18 mouse cellular contexts compared by ENCODE assay signal in the genomic region with DNA sequence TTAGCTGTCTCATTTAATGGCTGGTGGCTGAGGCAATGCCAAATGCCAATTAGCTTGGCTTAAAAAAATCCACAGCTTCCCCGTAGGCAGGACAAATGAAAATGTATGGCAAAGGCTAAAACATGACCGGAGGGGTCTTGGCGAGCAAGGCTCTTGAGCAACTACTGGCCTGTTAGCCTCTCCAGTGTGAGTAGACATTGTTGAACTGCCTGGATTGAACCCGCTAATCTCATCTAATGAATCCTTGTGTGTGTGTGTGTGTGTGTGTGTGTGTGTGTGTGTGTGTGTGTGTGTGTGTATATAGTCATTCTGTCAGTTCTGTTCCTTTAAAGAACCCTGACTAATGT. TPM values are rescaled to one million over a fixed set of nuclear protein-coding genes. Genes with fewer than 3 reads are reported as not detected.
DNase-seq lines count a peak whose midpoint lies in the region; ATAC-seq lines count a peak whose summit lies in the region.
"Had no signal": no experiment of that assay in that cellular context is flagged by ENCODE, and none has a peak within 500 bp of the region (broad histone marks: within the 10 kb centered on the region; RNA-seq: fewer than 3 reads in every experiment).

No protein-coding gene starts in this region.

- 49% methylated on average over 4 of the region's 4 CpGs for WGBS in lung, embryonic 16.5 days
- WGBS in forebrain, embryonic 14.5 days = 28% methylated on average over 4 of the region's 4 CpGs
- WGBS in hindbrain, embryonic 16.5 days = 44% methylated on average over 4 of the region's 4 CpGs

- no peak overlapping the region for H3K4me2 ChIP-seq in lung, embryonic 16.5 days (ENCODE audit: low read depth, low read length)
- no peak overlapping the region for H3K4me2 ChIP-seq in forebrain, embryonic 14.5 days (ENCODE audit: low read length)
- no peak overlapping the region for H3K4me2 ChIP-seq in hindbrain, embryonic 16.5 days (ENCODE audit: low read length)
- H3K4me2 ChIP-seq: limb, embryonic 13.5 days had no signal

- no peak overlapping the region for H3K9ac ChIP-seq in lung, embryonic 16.5 days (ENCODE audit: low read length)
- no peak overlapping the region for H3K9ac ChIP-seq in forebrain, embryonic 14.5 days (ENCODE audit: low read length)
- no peak overlapping the region for H3K9ac ChIP-seq in hindbrain, embryonic 16.5 days (ENCODE audit: low read depth, low read length)
- H3K9ac ChIP-seq: limb, embryonic 13.5 days had no signal

- no peak for DNase-seq in lung, postnatal 14 days
- DNase-seq in forebrain, embryonic 14.5 days (ENCODE audit: low spot score) = peak; percentile 85
- DNase-seq in retina, postnatal 1 day = peak; percentile 57
- DNase-seq in c-Kit-positive CD71-positive TER-119-positive erythroid progenitor cells, embryonic 14.5 days (ENCODE audit: low spot score) = no peak
- DNase-seq: cerebellum, adult 2 months; gastrocnemius, postnatal 10 days; heart, postnatal 4 days; kidney, postnatal 36 days; layer of hippocampus, postnatal 36 days; lung, postnatal 4 days; thymus, adult 2 months had no signal

- no peaks in the 10 kb centered on the region for H3K36me3 ChIP-seq in lung, embryonic 16.5 days (ENCODE audit: control insufficient read depth, insufficient read depth, low read length)
- no peaks in the 10 kb centered on the region for H3K36me3 ChIP-seq in forebrain, embryonic 14.5 days (ENCODE audit: control insufficient read depth, insufficient read depth, low read length)
- H3K36me3 ChIP-seq in hindbrain, embryonic 16.5 days (ENCODE audit: control insufficient read depth, insufficient read depth, low read length) = no peaks in the 10 kb centered on the region
- H3K36me3 ChIP-seq: heart, embryonic 10.5 days; limb, embryonic 13.5 days had no signal

- H3K27ac ChIP-seq in lung, embryonic 16.5 days (ENCODE audit: low read length) = no peak overlapping the region
- H3K27ac ChIP-seq in forebrain, embryonic 14.5 days (ENCODE audit: low read depth, low read length) = no peak overlapping the region
- peak overlapping the region; percentile 23; the same call in 1 of the 2 replicates for H3K27ac ChIP-seq in hindbrain, embryonic 16.5 days (ENCODE audit: low read depth, low read length)
- H3K27ac ChIP-seq: heart, embryonic 10.5 days; limb, embryonic 13.5 days had no signal

- H3K9me3 ChIP-seq in lung, embryonic 16.5 days (ENCODE audit: control insufficient read depth, low read length) = no peaks in the 10 kb centered on the region
- H3K9me3 ChIP-seq in forebrain, embryonic 14.5 days (replicated peaks; ENCODE audit: control insufficient read depth, low read length) = no peaks in the 10 kb centered on the region
- no peaks in the 10 kb centered on the region for H3K9me3 ChIP-seq in hindbrain, embryonic 16.5 days (ENCODE audit: control insufficient read depth, low read length)
- H3K9me3 ChIP-seq: heart, embryonic 10.5 days; limb, embryonic 13.5 days had no signal

- ATAC-seq in lung, embryonic 16.5 days (ENCODE audit: low read depth) = peak; percentile 38
- peak; percentile 86 for ATAC-seq in forebrain, embryonic 14.5 days
- ATAC-seq in hindbrain, embryonic 16.5 days = peak; percentile 64
- ATAC-seq in monocyte, adult 5-6 weeks (replicated peaks; ENCODE audit: insufficient number of reproducible peaks, low FRiP score, low TSS enrichment, poor library complexity, severe bottlenecking) = no peak
- ATAC-seq: activated CD4-positive, CD25-positive, alpha-beta regulatory T cell, adult 4 months had no signal

- H3K27me3 ChIP-seq in lung, embryonic 16.5 days (ENCODE audit: control insufficient read depth, insufficient read depth, low read depth, low read length) = no peaks in the 10 kb centered on the region
- no peaks in the 10 kb centered on the region for H3K27me3 ChIP-seq in forebrain, embryonic 14.5 days (replicated peaks; ENCODE audit: control insufficient read depth, insufficient read depth, low read length)
- H3K27me3 ChIP-seq in hindbrain, embryonic 16.5 days (replicated peaks; ENCODE audit: control insufficient read depth, insufficient read depth, low read length) = no peaks in the 10 kb centered on the region

- no peaks in the 10 kb centered on the region; the same call in 1 of the 2 replicates for H3K4me1 ChIP-seq in lung, embryonic 16.5 days (replicated peaks; ENCODE audit: control insufficient read depth, insufficient read depth, low read length)
- peaks cover 5% of the 10 kb centered on the region for H3K4me1 ChIP-seq in forebrain, embryonic 14.5 days (ENCODE audit: control insufficient read depth, insufficient read depth, low read length)
- peaks cover 5% of the 10 kb centered on the region for H3K4me1 ChIP-seq in hindbrain, embryonic 16.5 days (ENCODE audit: control insufficient read depth, insufficient read depth, low read depth, low read length)

- no peak overlapping the region for H3K4me3 ChIP-seq in lung, embryonic 16.5 days (ENCODE audit: low read length)
- no peak overlapping the region for H3K4me3 ChIP-seq in forebrain, embryonic 14.5 days (ENCODE audit: low read depth, low read length)
- H3K4me3 ChIP-seq in hindbrain, embryonic 16.5 days (ENCODE audit: low read length) = no peak overlapping the region
- H3K4me3 ChIP-seq: erythroblast, embryonic 14.5 days; heart, embryonic 10.5 days; limb, embryonic 13.5 days had no signal

RNA-seq across cellular contexts. Expression of a gene that starts 57.7 kb away (rescaled TPM):
- polyA plus RNA-seq in lung, embryonic 16.5 days (2015; fragmentation: Nextera tagmentation; extraction: Ambion mirVana) = 0.09 and 0.25 TPM in 2 replicates
- 0.20 and 0.41 TPM in 2 replicates for polyA plus RNA-seq in forebrain, embryonic 14.5 days (2014; fragmentation: Nextera tagmentation; extraction: Ambion mirVana)
- polyA plus RNA-seq in hindbrain, embryonic 16.5 days (2015; fragmentation: Nextera tagmentation; extraction: Ambion mirVana) = 1.3 and 1.6 TPM in 2 replicates
- not detected in 3 replicates for total RNA-seq in monocyte, adult 5-6 weeks (2017)
- polyA plus RNA-seq: erythroblast, embryonic 14.5 days had no signal

Comparison
In these comparisons a context has a peak if more than half of its experiments do, and no peak if none do; other contexts are left out.
1. DNase-seq: peak in forebrain, embryonic 14.5 days (single experiment) and retina, postnatal 1 day (single experiment); none in lung, postnatal 14 days (single experiment) and c-Kit-positive CD71-positive TER-119-positive erythroid progenitor cells, embryonic 14.5 days (single experiment).